14 mouse cellular contexts compared by ENCODE assay signal in genomic region chr4:99379983-99380382, GRCm38 (mm10).
A peak's percentile ranks its signal among the peaks of the same experiment; 100 is the strongest.
DNase-seq lines count a peak whose midpoint lies in the region; ATAC-seq and TF ChIP-seq lines count a peak whose summit lies in the region.
"Had no signal": no experiment of that assay in that cellular context is flagged by ENCODE, and none has a peak within 500 bp of the region (broad histone marks: within the 10 kb centered on the region; RNA-seq: fewer than 3 reads in every experiment).

No protein-coding gene starts in this region.

- no peaks in the 10 kb centered on the region for H3K4me1 ChIP-seq in hindbrain, postnatal 0 days (ENCODE audit: insufficient read depth, low read length)
- peaks cover 12% of the 10 kb centered on the region; the same call in 1 of the 2 replicates for H3K4me1 ChIP-seq in hindbrain, embryonic 14.5 days (replicated peaks; ENCODE audit: control insufficient read depth, insufficient read depth, low read length)

- TF ChIP-seq CTCF in hindbrain, postnatal 0 days (IDR thresholded peaks at IDR 0.05; ENCODE audit: low read depth), result peak; percentile 29; the same call in 1 of the 2 replicates
- peak; percentile 51 for TF ChIP-seq CTCF in left cerebral cortex, adult 2 months (IDR thresholded peaks at IDR 0.05)

- DNase-seq in cerebellum, adult 9-10 months, result peak; percentile 4
- no peak for DNase-seq in cerebellum, adult 9-11 months
- no peak for DNase-seq in hindbrain, postnatal 0 days (ENCODE audit: low spot score)
- no peak for DNase-seq in hindbrain, embryonic 14.5 days (ENCODE audit: low spot score)
- no peak for DNase-seq in left cerebral cortex, adult 2 months (ENCODE audit: extremely low spot score in 1 of 2, low spot score in 2 of 2)
- no peak for DNase-seq in left cerebral cortex, postnatal 36 days (ENCODE audit: low spot score in 2 of 2)
- peak; percentile 12 for DNase-seq in adipocyte (ENCODE audit: low spot score)
- no peak for DNase-seq in adrenal gland, adult (ENCODE audit: inconsistent age in 2 of 2, low spot score in 1 of 2)
- DNase-seq: cerebellum, postnatal 25 days; heart, postnatal 36 days; lung, postnatal 36 days; thymus, adult 2 months had no signal

- H3K27me3 ChIP-seq in hindbrain, postnatal 0 days (ENCODE audit: insufficient read depth, low read length), result peaks cover 14% of the 10 kb centered on the region; the same call in 1 of the 2 replicates
- H3K27me3 ChIP-seq in hindbrain, embryonic 14.5 days (ENCODE audit: control insufficient read depth, insufficient read depth, low read length), result peaks cover 38% of the 10 kb centered on the region

- intact Hi-C loops in left cerebral cortex, adult 2 months (cut with DNase I), result no loop called here
- intact Hi-C loops in left cerebral cortex, postnatal 36 days (cut with DNase I), result no loop called here

- H3K36me3 ChIP-seq in hindbrain, postnatal 0 days (ENCODE audit: insufficient read depth, low read length), result no peaks in the 10 kb centered on the region
- no peaks in the 10 kb centered on the region for H3K36me3 ChIP-seq in hindbrain, embryonic 14.5 days (replicated peaks; ENCODE audit: control insufficient read depth, insufficient read depth)
- H3K36me3 ChIP-seq: midbrain, embryonic 13.5 days; neural tube, embryonic 13.5 days had no signal

- no peak for ATAC-seq in hindbrain, postnatal 0 days
- no peak for ATAC-seq in hindbrain, embryonic 14.5 days (ENCODE audit: low FRiP score)
- ATAC-seq: midbrain, embryonic 13.5 days had no signal

- no peak overlapping the region for H3K4me3 ChIP-seq in hindbrain, postnatal 0 days (ENCODE audit: low read length)
- H3K4me3 ChIP-seq in hindbrain, embryonic 14.5 days (replicated peaks; ENCODE audit: low read length), result no peak overlapping the region
- no peak overlapping the region for H3K4me3 ChIP-seq in left cerebral cortex, adult 2 months
- H3K4me3 ChIP-seq: midbrain, embryonic 13.5 days; neural tube, embryonic 13.5 days had no signal

- H3K4me2 ChIP-seq in hindbrain, postnatal 0 days (ENCODE audit: low read depth, low read length), result no peak overlapping the region
- H3K4me2 ChIP-seq in hindbrain, embryonic 14.5 days (replicated peaks), result no peak overlapping the region
- H3K4me2 ChIP-seq: midbrain, embryonic 13.5 days; neural tube, embryonic 13.5 days had no signal

- H3K9ac ChIP-seq in hindbrain, postnatal 0 days (replicated peaks; ENCODE audit: low read length), result no peak overlapping the region
- H3K9ac ChIP-seq in hindbrain, embryonic 14.5 days, result no peak overlapping the region
- H3K9ac ChIP-seq: midbrain, embryonic 13.5 days; neural tube, embryonic 13.5 days had no signal

- H3K27ac ChIP-seq in hindbrain, postnatal 0 days, result no peak overlapping the region
- H3K27ac ChIP-seq in hindbrain, embryonic 14.5 days, result no peak overlapping the region
- no peak overlapping the region for H3K27ac ChIP-seq in left cerebral cortex, adult 2 months
- H3K27ac ChIP-seq: midbrain, embryonic 13.5 days; neural tube, embryonic 13.5 days had no signal

- no peaks in the 10 kb centered on the region for H3K9me3 ChIP-seq in hindbrain, postnatal 0 days (ENCODE audit: low read length)
- H3K9me3 ChIP-seq in hindbrain, embryonic 14.5 days (ENCODE audit: control insufficient read depth, low read length), result no peaks in the 10 kb centered on the region
- H3K9me3 ChIP-seq: midbrain, embryonic 13.5 days; neural tube, embryonic 13.5 days had no signal

- 91% methylated on average over 4 of the region's 4 CpGs for WGBS in hindbrain, postnatal 0 days
- 91% methylated on average over 4 of the region's 4 CpGs for whole genome bisulfite sequencing in hindbrain, embryonic 14.5 days

Comparison
In these comparisons a context has a peak if more than half of its experiments do, and no peak if none do; other contexts are left out.
1. DNase-seq: peak in cerebellum, adult 9-10 months (single experiment) and adipocyte (single experiment); none in cerebellum, adult 9-11 months (single experiment), hindbrain, postnatal 0 days (single experiment), hindbrain, embryonic 14.5 days (single experiment), left cerebral cortex, adult 2 months (0 of 2), left cerebral cortex, postnatal 36 days (0 of 2) and adrenal gland, adult (0 of 2).